Mouse (Mus musculus): ENCODE measurements around the gene Olfr1214.
"Not testable (repeated sequence)": the region's sequence is repeated elsewhere in the genome, so short reads cannot be mapped to it uniquely, and the experiment has no call there.

Olfr1214 gene

GRCm38 (mm10) chr2:88992553-88992952 lies at the start of gene Olfr1214:
Gene Olfr1214, minus strand, starts transcription at chr2:88992653.
- no peak for DNase-seq (ENCODE audit: low spot score)

GRCm38 (mm10) chr2:89031965-89032364 lies 39.5 kb upstream of the Olfr1214 start, which contains the start of gene Olfr1217:
Gene Olfr1217, minus strand, starts transcription at chr2:89032065.
- no peak for DNase-seq (ENCODE audit: low spot score)

GRCm38 (mm10) chr2:89021436-89021835 lies 29.0 kb upstream of the Olfr1214 start:
- not testable (repeated sequence) for DNase-seq (ENCODE audit: low spot score)

- no peak for DNase-seq (ENCODE audit: low spot score)
Measured at GRCm38 (mm10) chr2:89018240-89018639, 25.8 kb upstream of the Olfr1214 start, which contains the start of gene Olfr1216. Gene Olfr1216, minus strand, starts transcription at chr2:89018340.

- no peak for DNase-seq (ENCODE audit: low spot score)
Measured at GRCm38 (mm10) chr2:89006873-89007272, 14.4 kb upstream of the Olfr1214 start, which contains the start of gene Olfr1215. Gene Olfr1215, minus strand, starts transcription at chr2:89006973.

- DNase-seq (ENCODE audit: low spot score) = no peak
Measured at GRCm38 (mm10) chr2:88980181-88980580, 12.3 kb downstream of the Olfr1214 start, which contains the start of gene Gm13762. Gene Gm13762, minus strand, starts transcription at chr2:88980281.

- DNase-seq (ENCODE audit: low spot score) = no peak
Measured at GRCm38 (mm10) chr2:88953669-88954068, 38.8 kb downstream of the Olfr1214 start, which contains the start of gene Olfr1212. Gene Olfr1212, plus strand, starts transcription at chr2:88953969.

- no peak for DNase-seq (ENCODE audit: low spot score)
Measured at GRCm38 (mm10) chr2:88938011-88938410, 54.4 kb downstream of the Olfr1214 start, which contains the start of gene Olfr1211. Gene Olfr1211, minus strand, starts transcription at chr2:88938111.

Data from embryo, embryonic 10 days (tissue).